Comparison of ENCODE assay signal across 12 mouse cellular contexts in genomic region chr2:103906581-103907184, GRCm38 (mm10). TPM values are rescaled to one million over a fixed set of nuclear protein-coding genes. Genes with fewer than 3 reads are reported as not detected.
A peak's percentile ranks its signal among the peaks of the same experiment; 100 is the strongest.
DNase-seq lines count a peak whose midpoint lies in the region; ATAC-seq and TF ChIP-seq lines count a peak whose summit lies in the region.
"Had no signal": no experiment of that assay in that cellular context is flagged by ENCODE, and none has a peak within 500 bp of the region (broad histone marks: within the 10 kb centered on the region; RNA-seq: fewer than 3 reads in every experiment).

No protein-coding gene starts in this region.

- no peaks in the 10 kb centered on the region for H3K36me3 ChIP-seq in kidney, adult 2 months (ENCODE audit: control insufficient read depth, insufficient read depth, low read length)
- H3K36me3 ChIP-seq in heart, embryonic 13.5 days = no peaks in the 10 kb centered on the region
- no peaks in the 10 kb centered on the region for H3K36me3 ChIP-seq in liver, embryonic 16.5 days (ENCODE audit: control insufficient read depth, insufficient read depth)

- no peak overlapping the region for H3K9ac ChIP-seq in heart, embryonic 13.5 days
- no peak overlapping the region for H3K9ac ChIP-seq in liver, embryonic 16.5 days (ENCODE audit: low read depth, low read length)

- no peaks in the 10 kb centered on the region for H3K27me3 ChIP-seq in kidney, adult 2 months (replicated peaks; ENCODE audit: control insufficient read depth, insufficient read depth, low read length)
- H3K27me3 ChIP-seq in heart, embryonic 13.5 days (replicated peaks) = peaks cover 28% of the 10 kb centered on the region
- H3K27me3 ChIP-seq in liver, embryonic 16.5 days (ENCODE audit: control insufficient read depth, insufficient read depth, low read depth, low read length) = no peaks in the 10 kb centered on the region

- no peak overlapping the region for H3K4me2 ChIP-seq in heart, embryonic 13.5 days
- H3K4me2 ChIP-seq in liver, embryonic 16.5 days (ENCODE audit: low read depth, low read length) = no peak overlapping the region

- WGBS in kidney, adult 2 months = 33% methylated on average over 2 of the region's 2 CpGs
- WGBS in bone marrow, adult 2 months = 19% methylated on average over 2 of the region's 2 CpGs
- 29% methylated on average over 2 of the region's 2 CpGs for WGBS in heart, embryonic 13.5 days
- 26% methylated on average over 2 of the region's 2 CpGs for WGBS in liver, embryonic 16.5 days (ENCODE audit: insufficient replicate concordance)

- H3K4me3 ChIP-seq in kidney, adult 2 months (ENCODE audit: insufficient read depth, low read depth, low read length) = no peak overlapping the region
- no peak overlapping the region for H3K4me3 ChIP-seq in bone marrow, adult 2 months (replicated peaks; ENCODE audit: control insufficient read depth, low read depth, low read length)
- H3K4me3 ChIP-seq in heart, embryonic 13.5 days = no peak overlapping the region
- H3K4me3 ChIP-seq in liver, embryonic 16.5 days (ENCODE audit: low read depth, low read length) = no peak overlapping the region
- H3K4me3 ChIP-seq: left cerebral cortex, adult 2 months had no signal

- peak; percentile 47 for DNase-seq in kidney, adult 2 months
- no peak for DNase-seq in kidney, postnatal 36 days
- DNase-seq in embryo, embryonic 9.5 days (ENCODE audit: extremely low spot score) = no peak
- DNase-seq in retina, postnatal 1 day = no peak
- DNase-seq in gastrocnemius, postnatal 10 days = no peak
- DNase-seq: cerebellum, adult 11 months; gastrocnemius, postnatal 25 days; thymus, postnatal 4 days had no signal

- no peak for TF ChIP-seq CTCF in kidney, adult 2 months (conservative IDR thresholded peaks at IDR 0.05; ENCODE audit: insufficient read depth, insufficient read length, low read depth, low read length)
- TF ChIP-seq CTCF in bone marrow, adult 2 months (IDR thresholded peaks at IDR 0.05; ENCODE audit: control insufficient read depth, insufficient read depth, low read length) = no peak

- H3K4me1 ChIP-seq in kidney, adult 2 months (ENCODE audit: control insufficient read depth, insufficient read depth, low read length) = no peaks in the 10 kb centered on the region; the same call in 1 of the 2 replicates
- peaks cover 4% of the 10 kb centered on the region for H3K4me1 ChIP-seq in bone marrow, adult 2 months (ENCODE audit: control insufficient read depth, insufficient read depth, low read length)
- H3K4me1 ChIP-seq in heart, embryonic 13.5 days = peaks cover 27% of the 10 kb centered on the region
- H3K4me1 ChIP-seq in liver, embryonic 16.5 days (ENCODE audit: control insufficient read depth, low read depth, low read length) = peaks cover 16% of the 10 kb centered on the region

- ATAC-seq in heart, embryonic 13.5 days (ENCODE audit: extremely low read depth, insufficient number of reproducible peaks, low FRiP score, low TSS enrichment) = no peak
- no peak for ATAC-seq in liver, embryonic 16.5 days (ENCODE audit: low read depth)

- no peaks in the 10 kb centered on the region for H3K9me3 ChIP-seq in heart, embryonic 13.5 days
- H3K9me3 ChIP-seq in liver, embryonic 16.5 days (replicated peaks; ENCODE audit: control insufficient read depth, low read length) = no peaks in the 10 kb centered on the region

- no peak for TF ChIP-seq POLR2A in kidney, adult 2 months (IDR thresholded peaks at IDR 0.05; ENCODE audit: low read depth, low read length)
- no peak for TF ChIP-seq POLR2A in bone marrow, adult 2 months (IDR thresholded peaks at IDR 0.05; ENCODE audit: borderline replicate concordance, control insufficient read depth, low read depth, low read length)

- H3K27ac ChIP-seq in kidney, adult 2 months (ENCODE audit: insufficient read depth, low read depth, low read length) = peak overlapping the region; percentile 9; the same call in 1 of the 2 replicates
- H3K27ac ChIP-seq in bone marrow, adult 2 months (ENCODE audit: control insufficient read depth, insufficient read depth, low read depth, low read length, poor library complexity) = peak overlapping the region; percentile 82
- peak overlapping the region; percentile 62 for H3K27ac ChIP-seq in heart, embryonic 13.5 days (replicated peaks)
- H3K27ac ChIP-seq in liver, embryonic 16.5 days (ENCODE audit: low read length) = peak overlapping the region; percentile 3
- H3K27ac ChIP-seq: left cerebral cortex, adult 2 months had no signal

RNA-seq across cellular contexts. Expression of gene Lmo2, which starts 51.1 kb away (rescaled TPM):
- polyA plus RNA-seq in kidney, adult 2 months (2012; rRNA removed) = 18.5 and 20.8 TPM in 2 replicates
- 110 and 144 TPM in 2 replicates for polyA plus RNA-seq in bone marrow, adult 2 months (2011; ENCODE audit: insufficient read depth, insufficient read length, low replicate concordance, missing spikeins)
- 23.9 and 24.5 TPM in 2 replicates for polyA plus RNA-seq in heart, embryonic 13.5 days (2015; fragmentation: Nextera tagmentation; extraction: Ambion mirVana)
- polyA plus RNA-seq in liver, embryonic 16.5 days (2015; fragmentation: Nextera tagmentation; extraction: Ambion mirVana) = 126 and 128 TPM in 2 replicates
- 10 to 100 TPM; 11.9 to 14.1 TPM for total RNA-seq in gastrocnemius, postnatal 10 days (2021)

Comparison
In these comparisons a context has a peak if more than half of its experiments do, and no peak if none do; other contexts are left out.
1. H3K27ac ChIP-seq: peak in every context shown above with its lines; median percentile 82 in bone marrow, adult 2 months; 62 in heart, embryonic 13.5 days; 9 in kidney, adult 2 months; 3 in liver, embryonic 16.5 days.